Mouse (Mus musculus) naive thymus-derived CD4-positive, alpha-beta T cell, adult 2 months (primary cell): ENCODE data around the gene Etv5.

ENCODE experiments used
- DNase-seq: peaks from one replicate; pipeline ENCODE4 v3.0.0-alpha.2; 2011; ENCODE audit warnings: low read depth

Gene Etv5

DNA sequence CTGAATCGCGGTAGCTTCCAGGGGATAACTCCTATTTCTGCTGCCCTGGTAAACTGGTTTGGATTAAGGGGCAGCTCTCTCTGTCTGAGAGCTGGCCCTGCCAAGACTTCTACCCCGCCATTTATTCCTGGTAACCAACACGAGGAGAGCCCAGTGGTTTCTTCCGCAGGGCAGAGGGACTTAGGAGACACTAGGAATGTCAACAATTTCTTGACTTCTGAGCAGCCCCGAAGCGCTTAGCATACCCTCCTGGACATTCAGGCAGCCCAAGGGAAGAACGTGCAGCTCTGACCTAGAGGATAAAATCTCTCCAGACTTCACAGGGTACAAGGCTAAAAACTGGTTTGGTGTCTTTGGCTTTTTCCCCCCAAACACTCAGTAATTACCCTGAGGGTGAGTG lies 10.1 kb downstream of the Etv5 start:
- no peak for DNase-seq

GRCm38 (mm10) chr16:22428853-22429341 lies 10.6 kb downstream of the Etv5 start:
- peak; percentile 24 for DNase-seq

DNA sequence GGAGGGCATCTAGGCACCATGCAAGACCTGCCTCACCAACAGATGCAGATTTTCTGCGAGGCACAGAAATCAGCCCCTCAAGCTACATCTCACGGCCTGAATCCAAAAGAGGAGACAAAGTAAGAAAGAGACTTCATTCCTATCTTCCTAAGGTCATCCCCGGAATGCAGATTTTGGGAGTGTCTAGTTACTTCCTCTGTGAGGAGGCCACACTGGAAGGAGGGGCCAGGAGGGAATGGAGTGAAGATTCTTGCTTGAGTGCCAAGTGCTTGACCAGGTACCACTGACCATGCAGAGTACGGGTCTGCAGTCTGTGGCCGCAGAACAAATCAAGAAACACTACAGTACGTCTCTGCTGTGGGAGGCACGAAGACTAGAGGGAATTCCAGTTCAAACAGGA lies 12.7 kb downstream of the Etv5 start:
- no peak for DNase-seq

- no peak for DNase-seq
Observed at GRCm38 (mm10) chr16:22422256-22422655, 17.3 kb downstream of the Etv5 start.

DNA sequence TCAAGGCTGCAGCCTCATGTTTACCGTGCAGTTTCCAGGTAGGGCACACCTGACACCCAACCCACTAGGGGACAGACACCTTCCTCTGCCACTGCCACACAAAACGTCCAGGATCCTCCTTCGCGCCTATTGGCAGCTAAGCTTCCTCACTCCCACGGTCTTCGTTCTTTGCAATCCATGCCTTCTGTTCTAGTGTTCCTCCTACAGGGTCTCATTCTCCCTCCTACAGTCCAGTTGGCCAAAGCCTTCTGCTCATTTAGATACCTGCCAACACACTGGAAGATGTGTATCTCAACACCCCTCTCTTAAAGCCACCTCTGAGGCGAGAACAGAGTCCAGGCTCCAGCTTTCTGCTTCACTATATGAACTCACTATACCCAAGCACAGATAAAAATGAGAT lies 21.6 kb downstream of the Etv5 start:
- no peak for DNase-seq

DNA sequence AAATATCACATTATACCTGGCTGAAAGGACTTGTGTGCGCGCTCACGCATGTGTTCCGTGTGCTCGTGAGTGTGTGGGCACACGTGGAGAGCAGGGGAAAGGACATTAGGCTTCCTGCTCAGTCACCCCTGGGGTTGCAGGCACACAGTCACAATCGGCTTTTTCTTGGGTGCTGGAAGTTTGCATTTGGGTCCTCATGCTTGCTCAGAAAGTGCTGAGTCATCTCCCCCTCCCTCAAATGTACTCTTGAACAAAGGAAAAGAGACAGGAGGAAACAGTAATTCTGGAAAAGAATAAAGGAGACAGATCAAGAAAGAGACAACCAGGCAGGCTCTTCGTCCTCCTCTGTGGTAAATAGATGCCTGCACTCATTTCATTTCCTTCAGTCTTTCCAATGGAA lies 22.5 kb downstream of the Etv5 start:
- no peak for DNase-seq

GRCm38 (mm10) chr16:22416140-22416848 lies 23.2 kb downstream of the Etv5 start:
- no peak for DNase-seq

DNA sequence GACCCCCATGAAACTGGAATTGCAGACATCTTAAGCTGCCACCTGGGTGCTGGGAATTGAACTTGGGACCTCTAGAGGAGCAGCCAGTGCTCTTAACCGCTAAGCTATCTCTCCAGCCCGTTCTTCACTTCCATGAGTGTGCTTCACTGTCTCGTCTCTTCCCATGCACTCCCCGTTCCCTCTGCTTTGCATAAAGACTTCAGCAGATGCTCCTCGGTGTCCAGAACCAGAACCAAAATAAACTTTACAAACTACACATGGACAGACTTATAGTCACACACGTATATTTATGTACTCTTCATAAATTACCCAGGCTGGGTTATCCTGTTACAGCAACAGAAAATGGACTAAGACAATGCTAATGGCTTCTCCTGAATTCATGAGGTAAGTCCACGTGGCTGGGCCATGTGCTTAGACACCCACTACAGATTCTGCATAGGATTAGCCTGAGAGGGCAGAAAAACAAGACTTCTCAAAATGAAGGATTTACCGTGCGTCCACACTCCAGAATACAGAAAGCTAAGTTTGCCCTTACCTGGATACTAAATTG lies 25.2 kb downstream of the Etv5 start:
- DNase-seq: no peak

DNA sequence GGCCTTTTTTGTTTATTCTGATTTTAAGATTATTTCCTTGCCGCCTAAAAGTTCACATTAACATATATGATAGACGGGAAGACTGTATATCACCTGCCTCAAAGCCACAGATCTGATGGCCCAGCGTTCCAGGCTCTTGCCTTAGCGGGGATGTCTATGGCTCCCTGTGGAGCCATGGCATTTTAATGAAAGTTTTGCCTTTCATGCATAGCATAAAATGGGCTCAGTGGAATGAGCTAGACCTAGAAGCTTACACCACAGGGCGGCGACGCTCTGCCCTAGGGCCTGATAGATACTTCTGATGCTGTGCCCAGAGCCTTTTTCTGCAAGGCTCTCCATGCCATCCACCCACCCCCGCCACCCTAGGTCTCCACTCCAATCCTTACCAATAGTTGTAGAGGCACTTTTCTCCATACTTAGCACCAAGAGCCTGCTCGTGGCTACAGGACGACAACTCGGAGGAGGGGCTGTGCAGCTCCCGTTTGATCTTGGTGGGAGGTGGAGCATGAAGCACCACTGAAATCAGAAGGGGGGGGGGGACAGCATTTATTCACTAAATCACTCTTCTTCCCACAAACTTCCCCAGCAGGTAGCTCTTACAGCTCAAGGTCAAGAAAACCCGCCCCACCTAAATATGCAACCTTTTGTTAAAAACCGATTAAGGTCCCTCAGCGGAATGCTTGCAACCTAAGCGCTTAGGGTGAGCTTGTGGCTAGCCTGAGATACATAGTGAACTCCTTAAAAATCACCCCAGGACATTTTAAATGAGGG lies 26.9 kb downstream of the Etv5 start:
- no peak for DNase-seq

GRCm38 (mm10) chr16:22411764-22412163 lies 27.8 kb downstream of the Etv5 start:
- peak; percentile 33 for DNase-seq

- DNase-seq: no peak
Observed at GRCm38 (mm10) chr16:22410000-22410399, 29.5 kb downstream of the Etv5 start.

GRCm38 (mm10) chr16:22408642-22409360 lies 30.7 kb downstream of the Etv5 start:
- no peak for DNase-seq

DNA sequence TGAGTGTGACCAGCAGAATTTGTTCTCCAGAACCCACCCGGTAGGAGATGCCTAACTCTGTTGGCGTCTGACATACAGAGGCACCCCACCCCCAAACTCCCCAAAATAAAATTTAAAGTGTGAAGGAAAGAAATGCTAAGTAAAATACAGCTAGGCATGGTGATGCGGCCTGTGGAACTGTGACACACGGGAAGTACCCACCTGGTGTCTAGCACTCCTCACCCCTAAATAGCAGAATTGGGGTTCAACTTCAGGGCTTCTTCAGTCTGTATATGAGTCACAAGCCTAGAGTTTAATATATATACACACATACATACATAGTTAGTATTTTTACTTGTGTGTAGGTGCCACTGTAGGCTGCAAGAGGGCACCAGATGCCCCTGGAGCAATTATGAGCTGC lies 32.8 kb downstream of the Etv5 start:
- DNase-seq: no peak

DNA sequence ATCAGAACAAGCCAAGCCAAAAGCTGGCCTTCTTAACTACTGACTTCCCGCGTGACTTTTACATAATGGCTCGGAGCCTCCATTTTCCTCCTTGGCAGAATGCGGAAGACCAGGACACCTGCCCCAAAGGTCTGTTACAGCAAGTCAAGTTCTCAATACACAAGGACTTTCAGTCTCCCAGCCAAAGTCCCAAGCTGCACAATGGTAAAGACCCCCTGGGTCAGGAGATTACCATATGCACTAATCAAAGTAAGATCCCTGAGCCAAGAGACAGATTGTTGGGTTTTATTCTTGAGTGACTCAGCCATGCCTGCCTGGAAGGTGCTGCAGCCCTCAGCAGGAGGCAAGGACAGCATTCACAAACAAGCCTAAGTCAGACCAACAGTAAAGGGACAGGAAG lies 33.5 kb downstream of the Etv5 start:
- no peak for DNase-seq

GRCm38 (mm10) chr16:22405492-22405891 lies 34.0 kb downstream of the Etv5 start:
- DNase-seq: no peak

DNA sequence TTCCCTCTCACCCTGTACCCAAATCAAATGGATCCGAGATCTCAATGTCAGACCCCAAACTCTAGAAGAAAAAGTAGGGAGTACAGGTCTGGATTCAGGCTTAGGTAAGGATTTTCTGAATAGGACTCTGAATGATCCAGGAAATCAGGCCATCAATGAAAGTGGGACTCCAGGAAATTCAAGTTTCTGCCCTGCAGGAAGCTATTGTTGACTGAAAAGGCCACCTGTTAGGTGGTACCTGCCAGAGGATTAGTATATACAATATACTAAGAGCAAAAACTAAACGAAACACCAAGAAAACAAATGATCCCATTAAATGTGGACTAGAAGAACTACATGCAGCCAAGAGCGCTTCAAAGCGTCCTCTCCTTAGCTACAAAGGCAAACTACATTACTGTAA lies 35.8 kb downstream of the Etv5 start:
- no peak for DNase-seq

GRCm38 (mm10) chr16:22402600-22402999 lies 36.9 kb downstream of the Etv5 start:
- DNase-seq: no peak

GRCm38 (mm10) chr16:22400226-22400625 lies 39.3 kb downstream of the Etv5 start:
- DNase-seq: no peak

- DNase-seq: no peak
Observed at GRCm38 (mm10) chr16:22398784-22399453, 40.6 kb downstream of the Etv5 start.

DNA sequence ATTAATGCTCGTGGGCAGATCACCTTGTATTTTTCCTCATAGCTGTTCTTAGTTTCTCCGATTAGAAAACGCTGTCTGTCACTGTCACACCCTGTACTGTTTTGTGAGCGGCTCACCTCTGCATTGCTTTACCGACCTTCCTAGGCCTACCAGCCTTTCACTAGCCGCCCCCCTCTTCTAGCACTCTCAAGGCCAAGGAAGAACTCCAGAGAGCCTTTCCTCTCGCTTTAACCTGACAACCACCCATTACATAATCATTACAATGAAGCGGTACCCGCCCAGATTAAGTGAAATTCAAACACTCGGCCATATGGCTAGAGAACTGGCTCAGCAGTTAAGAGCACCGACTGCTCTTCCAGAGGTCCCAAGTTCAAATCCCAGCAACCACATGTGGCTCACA lies 41.2 kb downstream of the Etv5 start:
- DNase-seq: no peak

- DNase-seq: no peak
Observed at GRCm38 (mm10) chr16:22396420-22396819, 43.1 kb downstream of the Etv5 start.
